Mouse (Mus musculus) liver, adult 2 months (tissue): ENCODE results near the gene Gas6.

Experiments
- CTCF ChIP-seq: fragments of 200-500 bp; IDR thresholded peaks from 2 replicates; pipeline ENCODE4 v1.5.1; 2011; ENCODE audit warnings: low read depth, low read length, control low read depth
- POLR2A ChIP-seq: fragments of 200-500 bp; IDR thresholded peaks from 2 replicates; pipeline ENCODE4 v1.6.1; 2011; ENCODE audit warnings: low read length, control low read depth; ENCODE audit not compliant: insufficient read depth; ENCODE audit errors: extremely low read depth

GRCm38 (mm10) chr8:13507284-13507937, 13.1 kb upstream of the Gas6 start:
- TF ChIP-seq CTCF (no peak), POLR2A (no peak)
